Mouse (Mus musculus) kidney, adult 8-10 months (tissue): ENCODE measurements around the gene Gramd4.
A peak's percentile ranks its signal among the peaks of the same experiment; 100 is the strongest.

Experiments used
- DNase-seq, 2 experiments: peaks; one replicate each; pipeline ENCODE4 v3.0.0; 2022

Gramd4 gene

GRCm38 (mm10) chr15:86074171-86074937, 16.9 kb downstream of the Gramd4 start:
- DNase-seq: no peak

GRCm38 (mm10) chr15:86075305-86076047, 18.0 kb downstream of the Gramd4 start:
- DNase-seq: no peak

- DNase-seq: no peak
Observed at GRCm38 (mm10) chr15:86076048-86076315, 18.5 kb downstream of the Gramd4 start.

- no peak for DNase-seq
Observed at GRCm38 (mm10) chr15:86076378-86076777, 18.9 kb downstream of the Gramd4 start.

GRCm38 (mm10) chr15:86077934-86078333, 20.4 kb downstream of the Gramd4 start:
- no peak for DNase-seq

GRCm38 (mm10) chr15:86078481-86079216, 21.2 kb downstream of the Gramd4 start:
- no peak for DNase-seq

GRCm38 (mm10) chr15:86079467-86079866, 22.0 kb downstream of the Gramd4 start:
- no peak for DNase-seq

- DNase-seq: peak; percentile 66 to 74
Observed at GRCm38 (mm10) chr15:86079876-86080275, 22.4 kb downstream of the Gramd4 start.

- DNase-seq: no peak
Observed at GRCm38 (mm10) chr15:86080408-86080807, 22.9 kb downstream of the Gramd4 start.

- DNase-seq: no peak
Observed at GRCm38 (mm10) chr15:86081654-86082053, 24.2 kb downstream of the Gramd4 start.

- DNase-seq: no peak
Observed at GRCm38 (mm10) chr15:86082551-86082961, 25.1 kb downstream of the Gramd4 start.

GRCm38 (mm10) chr15:86083261-86083741, 25.8 kb downstream of the Gramd4 start:
- no peak for DNase-seq

GRCm38 (mm10) chr15:86085301-86086225, 28.1 kb downstream of the Gramd4 start:
- DNase-seq: peak; percentile 73 to 77

GRCm38 (mm10) chr15:86086291-86086706, 28.8 kb downstream of the Gramd4 start:
- DNase-seq: peak in 1 of 2 experiments; percentile 46

GRCm38 (mm10) chr15:86087591-86088149, 30.2 kb downstream of the Gramd4 start:
- no peak for DNase-seq

GRCm38 (mm10) chr15:86088266-86088790, 30.8 kb downstream of the Gramd4 start:
- DNase-seq: no peak

GRCm38 (mm10) chr15:86089091-86089744, 31.7 kb downstream of the Gramd4 start:
- DNase-seq: no peak

- peak; percentile 79 to 91 for DNase-seq
Observed at GRCm38 (mm10) chr15:86089991-86090529, 32.6 kb downstream of the Gramd4 start.

GRCm38 (mm10) chr15:86090578-86090977, 33.1 kb downstream of the Gramd4 start:
- no peak for DNase-seq

- no peak for DNase-seq
Observed at GRCm38 (mm10) chr15:86091201-86091997, 33.9 kb downstream of the Gramd4 start.
